Comparison of ENCODE assay signal across 12 mouse cellular contexts in the genomic region with DNA sequence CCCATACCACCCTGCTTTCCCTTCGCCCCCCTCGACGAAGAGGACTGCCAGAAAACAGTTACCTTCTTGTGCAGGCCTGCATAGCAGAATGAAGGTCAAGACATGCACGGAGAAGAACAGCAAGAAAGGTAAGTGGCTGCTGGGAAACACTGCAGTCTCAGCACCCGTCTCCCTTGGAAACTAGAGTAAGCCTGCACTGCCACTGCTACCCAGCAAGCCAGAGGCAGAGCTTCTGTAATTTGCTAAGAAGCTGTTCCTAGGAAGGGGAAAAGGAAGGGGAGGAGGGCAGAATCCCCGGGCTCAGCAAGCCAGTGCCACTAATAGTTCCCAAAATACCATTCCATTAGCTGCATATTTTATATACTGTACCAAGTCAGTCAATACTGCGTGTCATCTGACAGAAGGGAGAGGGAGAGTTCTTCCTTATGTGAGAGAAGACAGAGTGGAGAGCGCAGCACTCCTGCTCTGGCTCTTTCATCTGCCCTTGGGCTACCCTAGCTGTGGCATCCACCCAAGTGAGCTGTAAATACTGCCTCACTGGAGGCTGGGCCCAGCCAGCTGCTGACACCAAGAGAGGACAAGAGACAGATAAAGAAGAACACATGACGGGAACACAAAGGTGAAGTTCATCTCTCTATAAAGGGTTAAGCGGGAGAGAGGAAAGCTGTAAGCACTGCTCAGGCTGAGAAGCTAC.
A peak's percentile ranks its signal among the peaks of the same experiment; 100 is the strongest.
DNase-seq lines count a peak whose midpoint lies in the region; ATAC-seq and TF ChIP-seq lines count a peak whose summit lies in the region.
"Had no signal": no experiment of that assay in that cellular context is flagged by ENCODE, and none has a peak within 500 bp of the region (broad histone marks: within the 10 kb centered on the region; RNA-seq: fewer than 3 reads in every experiment).

No protein-coding gene starts in this region.

- no peaks in the 10 kb centered on the region for H3K36me3 ChIP-seq in lung, postnatal 0 days (ENCODE audit: insufficient read depth, low read length)
- H3K36me3 ChIP-seq in heart, embryonic 10.5 days = peaks cover 34% of the 10 kb centered on the region
- no peaks in the 10 kb centered on the region for H3K36me3 ChIP-seq in neural tube, embryonic 14.5 days (ENCODE audit: control insufficient read depth, insufficient read depth, low read length)

- no peaks in the 10 kb centered on the region for H3K9me3 ChIP-seq in lung, postnatal 0 days (ENCODE audit: low read length)
- no peaks in the 10 kb centered on the region for H3K9me3 ChIP-seq in heart, embryonic 10.5 days
- H3K9me3 ChIP-seq in neural tube, embryonic 14.5 days (ENCODE audit: control insufficient read depth, low read length) = no peaks in the 10 kb centered on the region
- H3K9me3 ChIP-seq: forebrain, embryonic 15.5 days; limb, embryonic 12.5 days had no signal

- H3K4me2 ChIP-seq in lung, postnatal 0 days (replicated peaks; ENCODE audit: low read depth, low read length) = no peak overlapping the region
- no peak overlapping the region for H3K4me2 ChIP-seq in neural tube, embryonic 14.5 days (ENCODE audit: low read depth, low read length)
- H3K4me2 ChIP-seq: forebrain, embryonic 15.5 days; limb, embryonic 12.5 days had no signal

- no peak for ATAC-seq in lung, postnatal 0 days
- peak; percentile 54 for ATAC-seq in neural tube, embryonic 14.5 days (ENCODE audit: low read depth)
- ATAC-seq: forebrain, embryonic 15.5 days had no signal

- no peak overlapping the region for H3K4me3 ChIP-seq in lung, postnatal 0 days (ENCODE audit: low read depth, low read length)
- no peak overlapping the region for H3K4me3 ChIP-seq in heart, embryonic 10.5 days
- no peak overlapping the region for H3K4me3 ChIP-seq in neural tube, embryonic 14.5 days (ENCODE audit: low read depth, low read length)
- H3K4me3 ChIP-seq: forebrain, embryonic 15.5 days; limb, embryonic 12.5 days had no signal

- no peaks in the 10 kb centered on the region for H3K4me1 ChIP-seq in lung, postnatal 0 days (ENCODE audit: insufficient read depth, low read depth, low read length)
- H3K4me1 ChIP-seq in heart, embryonic 10.5 days = peaks cover 36% of the 10 kb centered on the region
- H3K4me1 ChIP-seq in neural tube, embryonic 14.5 days (ENCODE audit: control insufficient read depth, insufficient read depth, low read length) = peaks cover 11% of the 10 kb centered on the region
- H3K4me1 ChIP-seq: forebrain, embryonic 15.5 days; limb, embryonic 12.5 days had no signal

- DNase-seq in adrenal gland, adult 2 months = peak; percentile 62
- DNase-seq in adrenal gland, adult 8-10 months = no peak
- peak; percentile 11 for DNase-seq in lung, postnatal 10 days
- DNase-seq in lung, postnatal 0 days (ENCODE audit: low spot score) = no peak
- DNase-seq in heart, embryonic 10.5 days (ENCODE audit: low spot score) = no peak
- DNase-seq in urinary bladder, adult 2 months (ENCODE audit: low spot score) = no peak
- no peak for DNase-seq in embryo, embryonic 10 days (ENCODE audit: low spot score)
- DNase-seq: kidney, adult 11 months; lung, postnatal 4 days had no signal

- H3K27ac ChIP-seq in lung, postnatal 0 days (ENCODE audit: low read length) = no peak overlapping the region
- H3K27ac ChIP-seq in heart, embryonic 10.5 days = peak overlapping the region; percentile 72
- peak overlapping the region; percentile 64 for H3K27ac ChIP-seq in neural tube, embryonic 14.5 days (ENCODE audit: low read depth, low read length)
- H3K27ac ChIP-seq: forebrain, embryonic 15.5 days; limb, embryonic 12.5 days had no signal

- no peak overlapping the region for H3K9ac ChIP-seq in lung, postnatal 0 days (replicated peaks; ENCODE audit: low read depth)
- no peak overlapping the region for H3K9ac ChIP-seq in neural tube, embryonic 14.5 days (replicated peaks; ENCODE audit: low read depth, low read length)
- H3K9ac ChIP-seq: forebrain, embryonic 15.5 days; limb, embryonic 12.5 days had no signal

- no peak for TF ChIP-seq EP300 in lung, postnatal 0 days (IDR thresholded peaks at IDR 0.05)

- WGBS in lung, postnatal 0 days = 78% methylated on average over 10 of the region's 10 CpGs
- 68% methylated on average over 10 of the region's 10 CpGs for WGBS in heart, embryonic 10.5 days
- WGBS in neural tube, embryonic 14.5 days = 66% methylated on average over 10 of the region's 10 CpGs

- no peak for TF ChIP-seq CTCF in lung, postnatal 0 days (IDR thresholded peaks at IDR 0.05)

- no peaks in the 10 kb centered on the region for H3K27me3 ChIP-seq in lung, postnatal 0 days (replicated peaks; ENCODE audit: insufficient read depth, low read length)
- H3K27me3 ChIP-seq in heart, embryonic 10.5 days (ENCODE audit: insufficient read depth, poor library complexity, severe bottlenecking) = no peaks in the 10 kb centered on the region
- no peaks in the 10 kb centered on the region for H3K27me3 ChIP-seq in neural tube, embryonic 14.5 days (ENCODE audit: control insufficient read depth, insufficient read depth, low read length)
- H3K27me3 ChIP-seq: forebrain, embryonic 15.5 days; limb, embryonic 12.5 days had no signal

Comparison
In these comparisons a context has a peak if more than half of its experiments do, and no peak if none do; other contexts are left out.
1. DNase-seq: peak in adrenal gland, adult 2 months (single experiment) and lung, postnatal 10 days (single experiment); none in adrenal gland, adult 8-10 months (single experiment), lung, postnatal 0 days (single experiment), heart, embryonic 10.5 days (single experiment), urinary bladder, adult 2 months (single experiment) and embryo, embryonic 10 days (single experiment).